Mouse (Mus musculus): ENCODE measurements at regions not wholly inside any gene's neighbourhood (a gene's known extent, or its start where the extent isn't known, plus 50 kb on each side); places are given as distances from the start of the nearest gene placed in this dataset.

DNA sequence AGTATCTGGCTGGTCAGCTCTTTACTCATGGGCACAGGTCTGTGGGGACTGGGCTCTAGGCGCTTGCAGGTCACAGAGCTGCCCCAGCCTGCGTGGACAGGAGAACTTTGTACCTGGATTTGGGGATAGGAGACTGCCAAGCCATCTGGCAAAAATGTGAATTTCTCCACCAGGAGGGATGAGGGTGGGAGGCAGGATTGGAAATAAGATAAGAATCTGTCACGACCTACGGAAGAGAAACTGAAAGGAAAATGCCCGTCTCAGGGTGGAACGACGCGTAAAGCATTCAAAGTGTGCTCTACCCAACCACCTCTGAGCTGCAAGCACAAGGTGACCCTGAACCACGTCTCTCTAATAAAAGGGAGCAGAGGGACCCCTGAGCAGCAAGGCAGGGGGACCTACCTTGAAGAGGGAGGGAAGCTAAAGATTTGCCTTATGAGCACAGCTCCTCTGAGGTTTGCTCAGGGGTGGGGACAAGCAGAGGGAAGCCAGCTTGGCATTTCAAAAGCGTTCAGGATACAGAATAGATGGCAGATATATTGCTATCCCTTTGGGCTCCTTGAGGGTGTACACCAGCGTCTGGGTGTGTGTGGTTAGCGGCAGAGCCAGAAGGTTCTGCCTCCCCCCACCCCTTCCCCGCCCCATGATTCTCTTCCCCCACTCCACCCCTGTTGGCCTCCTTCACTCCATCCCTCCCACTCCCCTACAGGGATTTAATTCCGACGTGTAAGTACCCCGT is 54.9 kb upstream of the Tnrc6c start:
- peaks cover 2% of the 10 kb centered on the region; the same call in 1 of the 2 replicates for H3K4me1 ChIP-seq (ENCODE audit: control insufficient read depth, insufficient read depth, low read length)
- no peaks in the 10 kb centered on the region for H3K27me3 ChIP-seq (ENCODE audit: control insufficient read depth, insufficient read depth, low read length)
- H3K27ac ChIP-seq (ENCODE audit: control insufficient read depth, insufficient read depth, low read depth, low read length), result no peak overlapping the region
- TF ChIP-seq POLR2A (IDR thresholded peaks at IDR 0.05; ENCODE audit: control insufficient read depth, low read depth, low read length), result no peak
- no peak for TF ChIP-seq CTCF (IDR thresholded peaks at IDR 0.05; ENCODE audit: control insufficient read depth, insufficient read depth, insufficient replicate concordance, low read depth, low read length)
- H3K36me3 ChIP-seq (ENCODE audit: control insufficient read depth, insufficient read depth, low read length), result no peaks in the 10 kb centered on the region
- H3K4me3 ChIP-seq (ENCODE audit: control insufficient read depth, low read depth, low read length), result no peak overlapping the region; the same call in 1 of the 2 replicates

DNA sequence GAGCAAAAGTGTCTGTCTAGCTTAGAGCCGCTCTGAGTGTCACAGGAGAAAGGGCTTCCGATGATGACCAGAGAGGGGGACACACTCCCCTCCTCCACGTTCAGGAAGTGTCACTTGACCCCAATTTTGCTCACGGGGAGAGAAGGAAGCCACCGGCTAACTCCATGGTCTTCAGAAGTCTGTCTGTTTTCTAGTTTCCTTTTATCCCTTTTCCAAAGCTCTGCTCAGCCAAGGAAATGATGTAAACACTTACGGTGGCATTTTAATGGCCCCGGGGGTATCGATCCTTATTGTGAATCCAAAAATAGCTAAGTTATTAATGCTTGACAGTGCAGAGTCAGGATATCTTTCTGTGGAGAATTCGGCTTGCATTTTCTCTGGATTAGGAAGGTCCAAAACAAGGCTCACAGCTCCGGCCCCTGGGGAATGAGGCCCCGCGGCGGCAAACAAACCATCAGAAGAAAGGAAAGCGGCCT is 54.3 kb upstream of the Tnrc6c start:
- Histone ChIP-seq H3K27ac (ENCODE audit: control insufficient read depth, insufficient read depth, low read depth, low read length) (no peak overlapping the region), H3K4me1 (ENCODE audit: control insufficient read depth, insufficient read depth, low read length) (peaks cover 2% of the 10 kb centered on the region; the same call in 1 of the 2 replicates), H3K36me3 (ENCODE audit: control insufficient read depth, insufficient read depth, low read length) (no peaks in the 10 kb centered on the region), H3K4me3 (ENCODE audit: control insufficient read depth, low read depth, low read length) (no peak overlapping the region), H3K27me3 (ENCODE audit: control insufficient read depth, insufficient read depth, low read length) (no peaks in the 10 kb centered on the region)
- no peak for TF ChIP-seq CTCF (IDR thresholded peaks at IDR 0.05; ENCODE audit: control insufficient read depth, insufficient read depth, insufficient replicate concordance, low read depth, low read length)
- no peak for TF ChIP-seq POLR2A (IDR thresholded peaks at IDR 0.05; ENCODE audit: control insufficient read depth, low read depth, low read length)

DNA sequence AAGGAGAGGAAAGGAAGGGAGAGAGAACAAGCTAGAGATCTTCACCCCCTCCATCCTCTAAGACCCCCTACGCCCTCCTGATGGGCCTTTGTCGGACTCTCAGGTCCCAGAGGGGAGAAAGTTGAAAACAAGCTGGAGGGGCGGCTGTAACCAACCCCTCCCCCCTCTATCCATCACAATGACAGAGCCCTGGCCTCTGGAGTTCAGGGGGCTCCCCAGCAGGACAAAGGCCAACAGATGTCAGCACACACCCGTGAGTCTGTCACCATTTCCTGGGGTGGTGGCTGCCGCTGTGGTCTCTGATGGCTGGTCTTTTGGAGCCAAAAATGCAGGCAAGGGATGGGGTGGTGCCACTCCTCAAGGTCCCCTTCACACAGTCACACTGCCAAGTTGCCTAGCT is 52.9 kb upstream of the Tnrc6c start:
- TF ChIP-seq CTCF (IDR thresholded peaks at IDR 0.05; ENCODE audit: control insufficient read depth, insufficient read depth, insufficient replicate concordance, low read depth, low read length) (no peak), POLR2A (IDR thresholded peaks at IDR 0.05; ENCODE audit: control insufficient read depth, low read depth, low read length) (no peak)
- Histone ChIP-seq H3K27ac (ENCODE audit: control insufficient read depth, insufficient read depth, low read depth, low read length) (no peak overlapping the region), H3K27me3 (ENCODE audit: control insufficient read depth, insufficient read depth, low read length) (no peaks in the 10 kb centered on the region), H3K4me3 (ENCODE audit: control insufficient read depth, low read depth, low read length) (no peak overlapping the region), H3K36me3 (ENCODE audit: control insufficient read depth, insufficient read depth, low read length) (no peaks in the 10 kb centered on the region), H3K4me1 (ENCODE audit: control insufficient read depth, insufficient read depth, low read length) (peaks cover 6% of the 10 kb centered on the region)

DNA sequence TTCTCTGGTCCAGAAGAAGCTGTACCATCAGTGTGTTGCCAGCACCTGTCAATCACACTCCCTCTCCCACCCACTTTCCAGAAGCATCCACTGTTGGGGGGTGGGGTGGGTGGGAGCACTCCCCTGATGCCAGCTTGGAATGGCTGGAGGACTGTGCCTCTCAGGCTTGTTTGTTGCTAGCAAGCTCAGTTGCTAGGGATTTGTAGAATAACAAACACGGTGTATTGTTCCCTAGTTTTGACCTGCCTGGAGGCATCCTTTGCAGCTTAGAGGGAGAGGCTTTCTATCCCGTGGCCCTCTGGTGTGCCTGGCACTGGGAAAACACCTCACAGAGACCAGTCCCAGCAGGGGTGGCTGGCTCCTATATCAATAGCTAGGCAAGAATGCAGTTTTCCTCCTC is 50.1 kb upstream of the Tnrc6c start:
- Histone ChIP-seq H3K27me3 (ENCODE audit: control insufficient read depth, insufficient read depth, low read length) (no peaks in the 10 kb centered on the region), H3K36me3 (ENCODE audit: control insufficient read depth, insufficient read depth, low read length) (no peaks in the 10 kb centered on the region), H3K27ac (ENCODE audit: control insufficient read depth, insufficient read depth, low read depth, low read length) (no peak overlapping the region), H3K4me1 (ENCODE audit: control insufficient read depth, insufficient read depth, low read length) (peaks cover 7% of the 10 kb centered on the region), H3K4me3 (ENCODE audit: control insufficient read depth, low read depth, low read length) (no peak overlapping the region)
- no peak for TF ChIP-seq POLR2A (IDR thresholded peaks at IDR 0.05; ENCODE audit: control insufficient read depth, low read depth, low read length)
- TF ChIP-seq CTCF (IDR thresholded peaks at IDR 0.05; ENCODE audit: control insufficient read depth, insufficient read depth, insufficient replicate concordance, low read depth, low read length), result no peak
